Mouse (Mus musculus) E14TG2a.4 (cell line): ENCODE measurements at regions not wholly inside any gene's neighbourhood (a gene's known extent, or its start where the extent isn't known, plus 50 kb on each side); places are given as distances from the start of the nearest gene placed in this dataset.

Experiments used
- CTCF ChIP-seq: conservative IDR thresholded peaks from 2 replicates; pipeline ENCODE4 v1.5.1; 2014; ENCODE audit warnings: low read length
- NANOG ChIP-seq: IDR thresholded peaks from 2 replicates; pipeline ENCODE4 v1.6.1; 2014; ENCODE audit warnings: borderline replicate concordance, low read length, mixed read lengths
- POU5F1 ChIP-seq: IDR thresholded peaks from 2 replicates; pipeline ENCODE4 v1.6.1; 2014; ENCODE audit warnings: low read length, borderline replicate concordance

DNA sequence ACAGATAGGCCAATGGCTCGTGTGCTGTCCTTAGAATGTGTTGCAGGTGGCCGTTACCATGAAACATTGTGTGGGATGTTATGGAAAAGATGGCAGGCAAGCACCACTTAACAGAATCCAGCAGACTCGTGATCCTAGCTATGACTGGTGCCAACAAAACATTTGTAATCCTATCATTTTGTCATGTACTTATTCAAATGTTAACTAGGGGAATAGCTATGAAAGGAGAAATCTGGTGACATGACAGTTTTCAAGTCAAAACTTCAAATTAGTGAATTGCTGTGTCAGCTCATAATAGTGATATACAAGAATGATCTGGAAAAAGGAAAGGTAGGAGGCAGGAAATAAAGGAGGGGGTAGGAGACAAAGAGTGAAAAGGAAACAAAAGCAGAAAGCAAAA, 213.7 kb downstream of the Lurap1l start:
- TF ChIP-seq CTCF (no peak), POU5F1 (no peak), NANOG (no peak)
